Mouse (Mus musculus): ENCODE data around the gene Asb18. TPM values are rescaled to one million over a fixed set of nuclear protein-coding genes. Genes with fewer than 3 reads are reported as not detected.

Gene Asb18
- total RNA-seq, 2 experiments from 2014 or later, result not detected

GRCm38 (mm10) chr1:89935493-89936348, 78.7 kb downstream of the Asb18 start:
- ATAC-seq (replicated peaks; ENCODE audit: low FRiP score, poor library complexity, severe bottlenecking), result no peak

GRCm38 (mm10) chr1:89934316-89935260, 79.9 kb downstream of the Asb18 start:
- no peak for ATAC-seq (replicated peaks; ENCODE audit: low FRiP score, poor library complexity, severe bottlenecking)

GRCm38 (mm10) chr1:89933786-89934185, 80.7 kb downstream of the Asb18 start:
- no peak for ATAC-seq (replicated peaks; ENCODE audit: low FRiP score, poor library complexity, severe bottlenecking)

GRCm38 (mm10) chr1:89933028-89933427, 81.4 kb downstream of the Asb18 start:
- no peak for ATAC-seq (replicated peaks; ENCODE audit: low FRiP score, poor library complexity, severe bottlenecking)

- no peak for ATAC-seq (replicated peaks; ENCODE audit: low FRiP score, poor library complexity, severe bottlenecking)
These were observed 81.8 kb downstream of the Asb18 start for GRCm38 (mm10) chr1:89932616-89933015.

GRCm38 (mm10) chr1:89932021-89932423, 82.4 kb downstream of the Asb18 start:
- ATAC-seq (replicated peaks; ENCODE audit: low FRiP score, poor library complexity, severe bottlenecking), result no peak

GRCm38 (mm10) chr1:89931120-89931519, 83.3 kb downstream of the Asb18 start, which contains the start of gene Gbx2:
Gene Gbx2 (minus strand): TSS chr1:89931179.
- ATAC-seq (replicated peaks; ENCODE audit: low FRiP score, poor library complexity, severe bottlenecking), result no peak

GRCm38 (mm10) chr1:89930551-89930950, 83.9 kb downstream of the Asb18 start:
- no peak for ATAC-seq (replicated peaks; ENCODE audit: low FRiP score, poor library complexity, severe bottlenecking)

- no peak for ATAC-seq (replicated peaks; ENCODE audit: low FRiP score, poor library complexity, severe bottlenecking)
These were observed 84.6 kb downstream of the Asb18 start for GRCm38 (mm10) chr1:89929721-89930505.

GRCm38 (mm10) chr1:89929181-89929580, 85.3 kb downstream of the Asb18 start:
- no peak for ATAC-seq (replicated peaks; ENCODE audit: low FRiP score, poor library complexity, severe bottlenecking)

GRCm38 (mm10) chr1:89928676-89929075, 85.8 kb downstream of the Asb18 start:
- no peak for ATAC-seq (replicated peaks; ENCODE audit: low FRiP score, poor library complexity, severe bottlenecking)

GRCm38 (mm10) chr1:89927061-89927661, 87.3 kb downstream of the Asb18 start:
- ATAC-seq (replicated peaks; ENCODE audit: low FRiP score, poor library complexity, severe bottlenecking), result no peak

- no peak for ATAC-seq (replicated peaks; ENCODE audit: low FRiP score, poor library complexity, severe bottlenecking)
These were observed 87.8 kb downstream of the Asb18 start for GRCm38 (mm10) chr1:89926583-89927060.

- no peak for ATAC-seq (replicated peaks; ENCODE audit: low FRiP score, poor library complexity, severe bottlenecking)
These were observed 88.8 kb downstream of the Asb18 start for GRCm38 (mm10) chr1:89925501-89926190.

GRCm38 (mm10) chr1:89923642-89924020, 90.8 kb downstream of the Asb18 start:
- ATAC-seq (replicated peaks; ENCODE audit: low FRiP score, poor library complexity, severe bottlenecking), result no peak

- no peak for ATAC-seq (replicated peaks; ENCODE audit: low FRiP score, poor library complexity, severe bottlenecking)
These were observed 91.4 kb downstream of the Asb18 start for GRCm38 (mm10) chr1:89922883-89923641.

- no peak for ATAC-seq (replicated peaks; ENCODE audit: low FRiP score, poor library complexity, severe bottlenecking)
These were observed 92.2 kb downstream of the Asb18 start for GRCm38 (mm10) chr1:89922282-89922681.

- ATAC-seq (replicated peaks; ENCODE audit: low FRiP score, poor library complexity, severe bottlenecking), result no peak
These were observed 92.7 kb downstream of the Asb18 start for GRCm38 (mm10) chr1:89921806-89922205.

All from erythroid progenitor cell, adult 5-6 weeks (primary cell).